Mouse (Mus musculus): ENCODE measurements around the gene Gm4070.
A peak's percentile ranks its signal among the peaks of the same experiment; 100 is the strongest.
"Not testable (repeated sequence)": the region's sequence is repeated elsewhere in the genome, so short reads cannot be mapped to it uniquely, and the experiment has no call there.

Gene Gm4070

GRCm38 (mm10) chr7:105953812-105954211, at the start of gene Gm4070:
Gm4070 (minus strand) TSS chr7:105953967.
- peak; percentile 0 to 8 for DNase-seq

DNA sequence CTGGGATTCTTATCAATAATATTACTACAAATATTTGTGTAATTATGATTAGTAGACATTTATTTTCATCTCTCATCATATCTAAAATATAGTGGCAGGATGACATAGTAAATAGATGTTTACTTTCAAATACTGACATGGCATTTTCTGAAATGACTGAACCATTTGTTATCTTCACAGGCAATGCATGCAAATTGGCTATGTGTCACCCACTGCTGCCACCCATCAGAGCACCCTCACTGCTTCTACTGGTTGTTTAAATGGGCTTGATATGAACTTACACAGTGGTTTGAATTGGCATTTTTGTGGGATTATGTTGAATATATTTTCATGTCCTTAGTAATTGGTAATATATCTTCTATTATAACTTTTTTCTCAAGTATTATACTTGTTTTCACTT, 773 bp upstream of the Gm4070 start:
- DNase-seq = not testable (repeated sequence)

DNA sequence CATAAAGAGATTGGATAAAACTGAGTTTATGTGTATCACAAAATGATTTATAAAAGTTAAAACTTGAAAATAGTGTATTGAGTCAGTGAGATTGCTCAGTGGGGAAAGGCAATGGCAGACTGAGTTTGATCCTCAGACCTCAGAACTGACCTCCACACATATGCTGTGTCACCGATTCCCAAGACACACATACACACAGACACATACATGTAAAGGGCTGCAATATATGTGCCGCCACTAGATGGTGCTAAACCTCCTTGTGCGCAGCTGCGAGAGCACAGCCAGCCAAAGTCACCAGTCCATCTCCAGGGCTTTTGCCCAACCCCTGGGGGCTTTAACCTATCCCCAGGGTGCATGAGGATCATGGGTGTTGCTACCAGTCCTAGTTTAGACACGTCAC, 1.4 kb downstream of the Gm4070 start:
- DNase-seq = not testable (repeated sequence)

- not testable (repeated sequence) for DNase-seq
These were observed 8.5 kb downstream of the Gm4070 start for GRCm38 (mm10) chr7:105945238-105945637.

GRCm38 (mm10) chr7:105932132-105932531, 21.6 kb downstream of the Gm4070 start:
- not testable (repeated sequence) for DNase-seq

DNA sequence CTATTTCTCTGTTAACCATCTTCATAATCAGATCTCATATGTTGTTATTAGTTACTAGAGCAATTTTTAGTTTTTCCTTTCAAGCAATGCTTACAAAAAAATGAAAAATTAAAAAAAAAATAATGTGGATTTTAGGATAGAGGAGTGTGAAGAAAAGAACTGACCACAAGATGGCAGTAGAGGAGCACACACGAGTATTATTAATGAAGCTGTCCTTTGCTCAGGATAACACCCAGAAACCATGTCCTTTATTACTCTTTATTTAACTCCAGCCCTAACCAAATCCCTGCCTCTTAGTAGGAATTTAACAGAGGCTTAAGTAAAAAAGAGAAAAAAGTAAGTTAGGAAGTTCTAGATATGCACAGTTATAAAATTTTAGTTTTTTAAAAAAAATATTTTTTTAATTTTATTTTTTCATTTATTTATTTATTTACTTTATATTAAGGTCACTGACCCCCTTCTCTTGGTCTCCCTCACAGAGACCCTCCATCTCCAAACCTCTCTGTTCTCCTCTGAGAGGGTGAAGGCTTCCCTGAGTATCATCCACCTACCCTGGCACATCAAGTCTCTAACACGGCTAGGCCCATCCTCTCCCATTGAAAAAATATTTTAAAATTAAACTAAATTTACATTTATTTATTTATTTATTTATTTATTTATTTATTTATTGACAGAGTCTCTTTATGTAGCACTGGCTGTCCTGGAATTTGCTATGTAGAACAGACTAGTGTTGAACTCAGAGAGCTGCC, 70.0 kb downstream of the Gm4070 start:
- not testable (repeated sequence) for DNase-seq

DNA sequence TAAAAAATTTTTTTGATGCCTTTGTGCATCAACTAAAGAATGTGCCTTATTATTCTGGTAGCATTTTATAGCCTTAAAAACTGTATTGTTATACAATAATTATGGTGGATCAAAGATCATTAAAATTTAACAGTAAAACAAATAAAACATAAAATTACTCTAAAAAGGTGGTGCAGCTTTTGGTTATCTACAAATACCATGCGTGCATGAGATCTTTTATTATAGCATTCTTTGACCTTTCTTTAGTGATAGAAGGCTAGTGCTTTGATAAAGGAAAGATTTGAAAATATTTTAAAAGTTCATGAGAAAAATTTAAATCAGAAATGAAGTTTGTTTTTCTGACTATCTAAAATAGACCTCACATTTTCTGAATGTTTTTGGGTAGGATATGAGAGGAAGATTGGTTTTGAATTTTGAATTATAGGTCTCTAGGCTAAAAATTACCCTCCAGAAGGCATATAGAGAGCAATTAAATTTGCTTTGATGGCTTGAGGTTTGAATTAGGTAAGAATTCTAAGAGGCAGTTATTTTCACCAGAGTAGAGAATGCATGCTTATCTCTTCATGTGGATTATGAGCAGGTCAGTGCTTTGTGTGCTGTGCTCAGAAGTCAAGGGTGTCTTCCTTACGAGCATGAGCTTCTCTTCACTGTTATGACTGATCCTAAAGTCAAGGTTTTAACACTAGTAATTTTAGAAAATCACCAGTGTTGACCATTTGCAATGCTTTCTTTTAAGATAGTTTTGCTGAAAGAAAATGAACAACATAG, 73.9 kb downstream of the Gm4070 start:
- not testable (repeated sequence) for DNase-seq

DNA sequence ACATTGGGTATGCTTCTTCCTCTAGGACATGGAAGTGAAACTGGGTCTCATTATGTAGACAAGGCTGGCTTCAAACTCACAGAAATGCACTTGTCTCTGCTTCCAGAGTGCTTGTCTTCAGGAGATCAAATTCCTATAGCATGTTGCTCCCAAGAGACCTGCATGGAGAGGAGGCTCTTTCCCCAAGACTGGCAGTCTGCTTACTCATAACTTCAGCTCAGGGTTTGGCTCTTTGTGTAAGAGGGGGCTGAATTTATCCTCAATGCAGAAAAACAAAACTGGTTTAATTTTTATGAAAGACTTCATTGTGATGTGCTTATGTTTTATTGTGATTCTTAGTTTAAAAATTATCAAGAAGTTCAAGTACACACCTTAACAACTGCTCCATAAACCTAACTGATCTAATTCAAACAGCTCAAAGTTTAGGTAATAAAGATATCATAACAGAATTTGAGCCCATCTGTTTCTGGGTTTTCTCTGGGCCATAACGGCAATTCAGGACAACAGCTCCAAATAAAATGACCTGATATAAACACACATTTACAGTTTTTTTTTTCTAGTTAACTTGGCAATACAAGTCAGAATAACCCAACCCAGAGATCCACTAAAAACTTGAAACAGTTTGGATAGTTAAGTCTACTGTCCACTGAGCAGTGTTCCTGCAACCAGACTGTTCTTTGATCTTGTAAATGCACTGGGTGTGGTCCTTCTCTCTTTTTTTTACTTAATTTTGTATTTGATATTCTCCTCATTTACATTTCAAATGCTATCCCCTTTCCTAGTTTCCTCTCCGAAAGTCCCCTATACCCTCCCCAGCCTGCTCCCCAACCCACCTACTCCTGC, 97.8 kb downstream of the Gm4070 start:
- DNase-seq = not testable (repeated sequence)

All from kidney, postnatal 25 days (tissue).